Mouse (Mus musculus) liver, postnatal 0 days (tissue): Measurements from ENCODE around the gene Npcd.

Experiments used
- CTCF ChIP-seq: sonication (generic); IDR thresholded peaks from 2 replicates; pipeline ENCODE4 v1.5.1; 2016; ENCODE audit warnings: antibody characterized with exemption, low read depth
- EP300 ChIP-seq: IDR thresholded peaks from 2 replicates; pipeline ENCODE4 v1.6.1; 2016; ENCODE audit warnings: antibody characterized with exemption, low read depth, mild to moderate bottlenecking

- no peak for TF ChIP-seq CTCF
- no peak for TF ChIP-seq EP300
Measured at GRCm38 (mm10) chr15:79763601-79764246, 70.3 kb downstream of the Npcd start.
